Mouse (Mus musculus) G1E (cell line): ENCODE data around the gene Gm7361.

ENCODE experiments used
- CTCF ChIP-seq: IDR thresholded peaks from 2 replicates; pipeline ENCODE4 v1.5.1; 2012; ENCODE audit warnings: low read depth, low read length, inconsistent platforms, mixed read lengths
- GATA1 ChIP-seq: IDR thresholded peaks from 2 replicates; pipeline ENCODE4 v1.6.1; 2012; ENCODE audit warnings: borderline replicate concordance, low read length, inconsistent platforms, mixed read lengths
- GATA2 ChIP-seq: IDR thresholded peaks from 2 replicates; pipeline ENCODE4 v1.6.1; 2012; ENCODE audit warnings: low read depth, low read length, inconsistent platforms, borderline replicate concordance
- POLR2AphosphoS5 ChIP-seq: IDR thresholded peaks from 2 replicates; pipeline ENCODE4 v1.6.1; 2012; ENCODE audit warnings: low read depth, low read length, inconsistent platforms; ENCODE audit not compliant: insufficient replicate concordance
- TAL1 ChIP-seq: conservative IDR thresholded peaks from 2 replicates; pipeline ENCODE4 v1.6.1; 2012; ENCODE audit warnings: low read depth, low read length, inconsistent platforms, mixed read lengths

- TF ChIP-seq CTCF (no peak), TAL1 (no peak), GATA1 (no peak), GATA2 (no peak), POLR2AphosphoS5 (no peak)
These were observed 46.5 kb upstream of the Gm7361 start for GRCm38 (mm10) chr5:26211030-26211429.
